Mouse (Mus musculus) left cerebral cortex, adult 2 months (tissue): ENCODE measurements around the gene Islr. TPM values are rescaled to one million over a fixed set of nuclear protein-coding genes. Genes with fewer than 3 reads are reported as not detected.
A peak's percentile ranks its signal among the peaks of the same experiment; 100 is the strongest.
"Not testable (repeated sequence)": the region's sequence is repeated elsewhere in the genome, so short reads cannot be mapped to it uniquely, and the experiment has no call there.

Experiments
- DNase-seq, 2 experiments: peaks; one replicate each; pipeline ENCODE4 v3.0.0; 2021 to 2022; ENCODE audit warnings: low spot score in 2 of 2, mixed read lengths in 1 of 2; ENCODE audit errors: extremely low spot score in 1 of 2
- H3K27ac ChIP-seq: fragments of 200-600 bp; 2 replicates; pipeline ENCODE4 v1.8.1; 2022
- H3K4me3 ChIP-seq: fragments of 200-600 bp; 2 replicates; pipeline ENCODE4 v1.8.1; 2022
- CTCF ChIP-seq: fragments of 200-600 bp; IDR thresholded peaks from 2 replicates; pipeline ENCODE4 v1.8.1; 2022; ENCODE audit warnings: antibody characterized with exemption, mild to moderate bottlenecking, moderate library complexity
- intact Hi-C: fragments of 180-260 bp; cut with DNase I; formaldehyde crosslinking; loops from one replicate; pipeline ENCODE4 v1.15.1; 2025
- long read RNA-seq, 2 experiments: library from polyadenylated mRNA; stranded (forward); transcript quantifications; one replicate each; pipeline ENCODE4 v2.0.0; 2021; ENCODE audit warnings: borderline mapping rate in 2 of 2
- total RNA-seq, 2 experiments: library from RNA; stranded (reverse); gene quantifications; 2 replicates each; pipeline ENCODE4 v1.2.3; 2021

Gene Islr
- 10 to 100 TPM; 11.0 to 15.2 TPM for total RNA-seq
- long read RNA-seq, experiment 1, transcript Islr-202 (2 exons, 2,076 nt), result major isoform, 16 of 26 reads
- long read RNA-seq, experiment 1, transcript Islr-201 (2 exons, 2,223 nt), result minor isoform, 7 of 26 reads
- long read RNA-seq, experiment 1, partial matches to known transcripts, result 0 of 26 reads
- long read RNA-seq, experiment 1, other reads (novel, unspliced or antisense), result 3 of 26 reads
- long read RNA-seq, experiment 2, transcript Islr-202 (2 exons, 2,076 nt), result major isoform, 8 of 14 reads
- long read RNA-seq, experiment 2, partial matches to known transcripts, result 0 of 14 reads
- long read RNA-seq, experiment 2, other reads (novel, unspliced or antisense), result 2 of 14 reads

GRCm38 (mm10) chr9:58203516-58204447 is at the start of gene Islr, which contains the start of gene Islr2:
Gene Islr, minus strand, starts transcription at chr9:58204306.
Gene Islr2, minus strand, starts transcription at chr9:58204319.
- DNase-seq, result peak; percentile 38 to 57
- Histone ChIP-seq H3K27ac (peak within 1 kb of the TSS; percentile 74), H3K4me3 (peak within 1 kb of the TSS; percentile 40)
- intact Hi-C loops, result loop anchor here (1.0 to 10.0 kb wide), 3 partner anchors 150 to 269 kb away; no protein-coding TSS in a partner anchor
- peak; percentile 56 for TF ChIP-seq CTCF

GRCm38 (mm10) chr9:58253805-58254122 is 49.7 kb upstream of the Islr start:
- H3K4me3 ChIP-seq, result peak overlapping the region; percentile 77
- intact Hi-C loops, DNase-seq: not testable (repeated sequence)
- H3K27ac ChIP-seq, result peak overlapping the region; percentile 80

GRCm38 (mm10) chr9:58253033-58253804 is 49.1 kb upstream of the Islr start, which contains the start of gene Stoml1:
Gene Stoml1, plus strand, starts transcription at chr9:58253164.
- Histone ChIP-seq H3K4me3 (peak within 1 kb of the TSS; percentile 77), H3K27ac (peak within 1 kb of the TSS; percentile 80)
- peak; percentile 90 to 91 for DNase-seq
- peak; percentile 96 for TF ChIP-seq CTCF
- intact Hi-C loops, result no loop called here

- DNase-seq, H3K27ac ChIP-seq, intact Hi-C loops, H3K4me3 ChIP-seq: not testable (repeated sequence)
Measured at GRCm38 (mm10) chr9:58250730-58251129, 46.6 kb upstream of the Islr start.

- intact Hi-C loops, result no loop called here
- no peak for DNase-seq
- Histone ChIP-seq H3K27ac (no peak overlapping the region), H3K4me3 (no peak overlapping the region)
- no peak for TF ChIP-seq CTCF
Measured at GRCm38 (mm10) chr9:58250322-58250721, 46.2 kb upstream of the Islr start.

GRCm38 (mm10) chr9:58249592-58250192 is 45.6 kb upstream of the Islr start, which contains the start of gene Pml:
Gene Pml, minus strand, starts transcription at chr9:58249786.
- DNase-seq, result peak; percentile 49 to 59
- intact Hi-C loops, result no loop called here
- TF ChIP-seq CTCF, result peak; percentile 47
- Histone ChIP-seq H3K27ac (peak within 1 kb of the TSS; percentile 82), H3K4me3 (peak within 1 kb of the TSS; percentile 67)

- no peak for DNase-seq
- no peak for TF ChIP-seq CTCF
- intact Hi-C loops, result no loop called here
- H3K27ac ChIP-seq, result peak overlapping the region; percentile 82
- H3K4me3 ChIP-seq, result peak overlapping the region; percentile 67
Measured at GRCm38 (mm10) chr9:58248746-58249413, 44.8 kb upstream of the Islr start.

- intact Hi-C loops, result loop anchor here (2.0 kb wide), 1 partner anchor 34 kb away; no protein-coding TSS in a partner anchor
- Histone ChIP-seq H3K4me3 (peak overlapping the region; percentile 21), H3K27ac (peak overlapping the region; percentile 41)
- DNase-seq, result peak; percentile 72 to 76
- TF ChIP-seq CTCF, result peak; percentile 78
Measured at GRCm38 (mm10) chr9:58247064-58247759, 43.1 kb upstream of the Islr start.

GRCm38 (mm10) chr9:58246083-58246591 is 42.0 kb upstream of the Islr start:
- no peak for TF ChIP-seq CTCF
- DNase-seq, result no peak
- intact Hi-C loops, result loop anchor here (2.0 kb wide), 1 partner anchor 35 kb away; no protein-coding TSS in a partner anchor
- no peak overlapping the region for H3K27ac ChIP-seq
- H3K4me3 ChIP-seq, result no peak overlapping the region

GRCm38 (mm10) chr9:58243696-58244095 is 39.6 kb upstream of the Islr start:
- H3K27ac ChIP-seq, result no peak overlapping the region
- no peak overlapping the region for H3K4me3 ChIP-seq
- intact Hi-C loops, result no loop called here
- TF ChIP-seq CTCF, result no peak
- no peak for DNase-seq
